Mouse (Mus musculus) ES-E14 (cell line): ENCODE measurements at regions not wholly inside any gene's neighbourhood (a gene's known extent, or its start where the extent isn't known, plus 50 kb on each side); places are given as distances from the start of the nearest gene placed in this dataset.

Source experiments
- HCFC1 ChIP-seq: IDR thresholded peaks from 2 replicates; pipeline ENCODE4 v1.6.1; 2012; ENCODE audit warnings: low read length, inconsistent platforms, borderline replicate concordance; ENCODE audit not compliant: insufficient read depth
- ZC3H11A ChIP-seq: IDR thresholded peaks from 2 replicates; pipeline ENCODE4 v1.6.1; 2012; ENCODE audit warnings: low read depth, mild to moderate bottlenecking, inconsistent platforms, low read length, borderline replicate concordance
- ZNF384 ChIP-seq: IDR thresholded peaks from 2 replicates; pipeline ENCODE4 v1.6.1; 2012; ENCODE audit warnings: low read depth, low read length, inconsistent platforms

GRCm38 (mm10) chrX:163139475-163139874 is 175.1 kb upstream of the S100g start:
- TF ChIP-seq HCFC1 (no peak), ZC3H11A (no peak), ZNF384 (no peak)
